ENCODE assay signal across 24 mouse cellular contexts in genomic region chr4:55701334-55701733, GRCm38 (mm10).
"Had no signal": no experiment of that assay in that cellular context is flagged by ENCODE, and none has a peak within 500 bp of the region (broad histone marks: within the 10 kb centered on the region; RNA-seq: fewer than 3 reads in every experiment).

No protein-coding gene starts in this region.

- H3K36me3 ChIP-seq: heart, embryonic 10.5 days; heart, embryonic 13.5 days; heart, embryonic 15.5 days; hindbrain, embryonic 13.5 days; hindbrain, embryonic 15.5 days; kidney, embryonic 15.5 days; limb, embryonic 10.5 days; limb, embryonic 12.5 days; liver, embryonic 13.5 days; liver, embryonic 15.5 days had no signal

- H3K9me3 ChIP-seq: heart, embryonic 10.5 days; heart, embryonic 13.5 days; heart, embryonic 15.5 days; hindbrain, embryonic 13.5 days; hindbrain, embryonic 15.5 days; kidney, embryonic 15.5 days; limb, embryonic 10.5 days; limb, embryonic 12.5 days; liver, embryonic 13.5 days; liver, embryonic 15.5 days had no signal

- H3K9ac ChIP-seq: forebrain, postnatal 0 days; heart, embryonic 13.5 days; heart, embryonic 15.5 days; hindbrain, embryonic 13.5 days; hindbrain, embryonic 15.5 days; kidney, embryonic 15.5 days; limb, embryonic 12.5 days; liver, embryonic 13.5 days; liver, embryonic 15.5 days had no signal

- H3K4me2 ChIP-seq: heart, embryonic 13.5 days; heart, embryonic 15.5 days; hindbrain, embryonic 13.5 days; hindbrain, embryonic 15.5 days; kidney, embryonic 15.5 days; limb, embryonic 12.5 days; liver, embryonic 11.5 days; liver, embryonic 13.5 days; liver, embryonic 15.5 days had no signal

- H3K4me3 ChIP-seq: heart, embryonic 10.5 days; heart, embryonic 13.5 days; heart, embryonic 15.5 days; hindbrain, embryonic 13.5 days; hindbrain, embryonic 15.5 days; kidney, embryonic 15.5 days; layer of hippocampus, adult 2 months; left cerebral cortex, adult 2 months; limb, embryonic 10.5 days; limb, embryonic 12.5 days; liver, embryonic 13.5 days; liver, embryonic 15.5 days had no signal

- DNase-seq: forebrain, postnatal 0 days; gastrocnemius, postnatal 25 days; heart, postnatal 14 days; kidney, adult 11 months; kidney, adult 2 months; kidney, adult 9 months; kidney, postnatal 14 days; kidney, postnatal 4 days; liver; liver, embryonic 13.5 days had no signal

- ATAC-seq: forebrain, postnatal 0 days; hindbrain, postnatal 0 days had no signal

- H3K4me1 ChIP-seq: heart, embryonic 10.5 days; heart, embryonic 15.5 days; kidney, embryonic 15.5 days; limb, embryonic 10.5 days; liver, embryonic 13.5 days; liver, embryonic 15.5 days had no signal

- H3K27me3 ChIP-seq: heart, embryonic 13.5 days; heart, embryonic 15.5 days; hindbrain, embryonic 13.5 days; hindbrain, embryonic 15.5 days; kidney, embryonic 15.5 days; limb, embryonic 12.5 days; liver, embryonic 13.5 days; liver, embryonic 15.5 days had no signal

- H3K27ac ChIP-seq: heart, embryonic 10.5 days; heart, embryonic 13.5 days; heart, embryonic 15.5 days; hindbrain, embryonic 13.5 days; hindbrain, embryonic 15.5 days; hindbrain, postnatal 0 days; kidney, embryonic 15.5 days; kidney, postnatal 0 days; layer of hippocampus, adult 2 months; left cerebral cortex, adult 2 months; limb, embryonic 10.5 days; limb, embryonic 12.5 days; liver, embryonic 13.5 days; liver, embryonic 15.5 days had no signal
